Mouse (Mus musculus): Measurements from ENCODE around the gene Selenow.
"Not testable (repeated sequence)": the region's sequence is repeated elsewhere in the genome, so short reads cannot be mapped to it uniquely, and the experiment has no call there.

GRCm38 (mm10) chr7:15915695-15916094 lies 6.5 kb downstream of the Selenow start:
- TF ChIP-seq CTCF (IDR thresholded peaks at IDR 0.05; ENCODE audit: low read depth, low read length); POLR2A (IDR thresholded peaks at IDR 0.05; ENCODE audit: extremely low read depth, insufficient read depth, low read length): not testable (repeated sequence)

Measured in liver, adult 2 months (tissue).